Mouse (Mus musculus) bone marrow macrophage, adult 2 months (primary cell): ENCODE data around the gene Mnat1.

Experiments
- CTCF ChIP-seq: IDR thresholded peaks from 2 replicates; pipeline ENCODE4 v1.5.1; 2012; ENCODE audit warnings: low read depth, mild to moderate bottlenecking, low read length, moderate library complexity
- POLR2A ChIP-seq: IDR thresholded peaks from 2 replicates; pipeline ENCODE4 v1.6.1; 2012; ENCODE audit warnings: mild to moderate bottlenecking, low read depth, low read length, borderline replicate concordance

DNA sequence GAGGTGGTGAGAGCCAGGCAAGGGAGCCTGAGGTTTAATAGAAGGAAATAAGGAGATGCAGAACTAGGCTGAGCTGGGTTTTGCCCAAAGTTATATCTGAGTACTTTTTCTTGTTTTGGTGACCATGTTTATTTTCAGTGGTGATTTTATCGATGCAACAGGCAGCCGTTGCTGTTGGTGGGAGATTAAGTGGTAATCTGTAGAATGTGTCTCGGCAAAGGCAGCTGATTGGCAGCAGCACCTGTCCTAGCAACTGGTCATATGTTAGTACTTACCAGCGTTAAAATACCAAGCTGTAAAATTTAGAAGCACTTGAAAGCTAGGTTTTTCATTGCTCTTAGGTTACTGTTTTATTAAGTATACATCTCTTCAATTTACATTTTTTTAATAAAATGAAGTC, 83.5 kb downstream of the Mnat1 start:
- TF ChIP-seq POLR2A = no peak
- no peak for TF ChIP-seq CTCF
